Mouse (Mus musculus) erythroblast, embryonic 14.5 days (primary cell): ENCODE measurements around the gene Spred1.
"Not testable (repeated sequence)": the region's sequence is repeated elsewhere in the genome, so short reads cannot be mapped to it uniquely, and the experiment has no call there.

Source experiments
- GATA1 ChIP-seq: IDR thresholded peaks from 2 replicates; pipeline ENCODE4 v1.6.1; 2012; ENCODE audit warnings: low read length, inconsistent platforms, mixed read lengths
- TAL1 ChIP-seq: IDR thresholded peaks from 3 replicates; pipeline ENCODE4 v1.6.1; 2012; ENCODE audit warnings: low read length, inconsistent platforms, mixed read lengths

DNA sequence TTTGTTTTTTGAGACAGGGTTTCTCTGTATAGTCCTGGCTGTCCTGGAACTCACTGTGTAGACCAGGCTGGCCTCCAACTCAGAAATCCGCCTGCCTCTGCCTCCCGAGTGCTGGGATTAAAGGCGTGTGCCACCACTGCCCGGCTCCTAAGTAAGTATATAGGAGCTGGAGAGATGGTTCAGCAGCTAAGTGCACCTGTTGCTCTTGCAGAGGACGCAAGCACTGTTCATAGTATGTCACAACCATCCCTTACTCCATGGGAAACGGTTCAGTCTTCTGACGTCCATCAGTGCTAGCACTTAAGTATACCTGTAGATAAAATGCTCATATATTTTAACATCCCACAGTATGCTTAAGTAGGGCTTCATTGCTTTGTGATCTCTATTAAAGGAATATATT lies 9.9 kb downstream of the Spred1 start:
- TF ChIP-seq TAL1, GATA1: not testable (repeated sequence)
